Mouse (Mus musculus) thymus, postnatal 0 days (tissue): ENCODE measurements around the gene D430041D05Rik. TPM values are rescaled to one million over a fixed set of nuclear protein-coding genes. Genes with fewer than 3 reads are reported as not detected.

Experiments used
- DNase-seq: peaks from one replicate; pipeline ENCODE4 v3.0.0-alpha.2; 2015; ENCODE audit warnings: low spot score
- polyA plus RNA-seq: library from polyadenylated mRNA; unstranded; fragments of >200 nt; fragmentation: Nextera tagmentation; extraction: Ambion mirVana; gene quantifications from 2 replicates; pipeline ENCODE4 v1.2.1, GENCODE M21; 2015

D430041D05Rik gene
- polyA plus RNA-seq, 1 experiment from 2014 or later = 1.1 TPM

GRCm38 (mm10) chr2:104282835-104283234 lies 128.0 kb downstream of the D430041D05Rik start:
- DNase-seq = no peak

GRCm38 (mm10) chr2:104267049-104267448 lies 143.8 kb downstream of the D430041D05Rik start:
- no peak for DNase-seq

- no peak for DNase-seq
Observed at GRCm38 (mm10) chr2:104261741-104262067, 149.1 kb downstream of the D430041D05Rik start.

- DNase-seq = no peak
Observed at GRCm38 (mm10) chr2:104260920-104261740, 149.7 kb downstream of the D430041D05Rik start.

- DNase-seq = no peak
Observed at GRCm38 (mm10) chr2:104256585-104256984, 154.2 kb downstream of the D430041D05Rik start.

- DNase-seq = no peak
Observed at GRCm38 (mm10) chr2:104254944-104255343, 155.9 kb downstream of the D430041D05Rik start.

- no peak for DNase-seq
Observed at GRCm38 (mm10) chr2:104253341-104253740, 157.5 kb downstream of the D430041D05Rik start.

- DNase-seq = no peak
Observed at GRCm38 (mm10) chr2:104251647-104252046, 159.2 kb downstream of the D430041D05Rik start.

- DNase-seq = no peak
Observed at GRCm38 (mm10) chr2:104249856-104250255, 161.0 kb downstream of the D430041D05Rik start.

- DNase-seq = no peak
Observed at GRCm38 (mm10) chr2:104246851-104247250, 164.0 kb downstream of the D430041D05Rik start.

- no peak for DNase-seq
Observed at GRCm38 (mm10) chr2:104242055-104242454, 168.8 kb downstream of the D430041D05Rik start.

- DNase-seq = no peak
Observed at GRCm38 (mm10) chr2:104237141-104237540, 173.7 kb downstream of the D430041D05Rik start.

GRCm38 (mm10) chr2:104230444-104230843 lies 180.4 kb downstream of the D430041D05Rik start:
- no peak for DNase-seq

GRCm38 (mm10) chr2:104226057-104226456 lies 184.8 kb downstream of the D430041D05Rik start:
- no peak for DNase-seq

- no peak for DNase-seq
Observed at GRCm38 (mm10) chr2:104219733-104220391, 191.0 kb downstream of the D430041D05Rik start.

GRCm38 (mm10) chr2:104218588-104219065 lies 192.2 kb downstream of the D430041D05Rik start:
- DNase-seq = no peak

- no peak for DNase-seq
Observed at GRCm38 (mm10) chr2:104218114-104218513, 192.7 kb downstream of the D430041D05Rik start.

- DNase-seq = no peak
Observed at GRCm38 (mm10) chr2:104209408-104209807, 201.4 kb downstream of the D430041D05Rik start.

GRCm38 (mm10) chr2:104208415-104208814 lies 202.4 kb downstream of the D430041D05Rik start:
- no peak for DNase-seq

- no peak for DNase-seq
Observed at GRCm38 (mm10) chr2:104207948-104208347, 202.9 kb downstream of the D430041D05Rik start.

GRCm38 (mm10) chr2:104205623-104206022 lies 205.2 kb downstream of the D430041D05Rik start:
- no peak for DNase-seq

GRCm38 (mm10) chr2:104200211-104200610 lies 210.6 kb downstream of the D430041D05Rik start:
- DNase-seq = no peak
